Mouse (Mus musculus): Measurements from ENCODE around the gene Slit3. TPM values are rescaled to one million over a fixed set of nuclear protein-coding genes. Genes with fewer than 3 reads are reported as not detected.
A peak's percentile ranks its signal among the peaks of the same experiment; 100 is the strongest.

Slit3 gene
- polyA plus RNA-seq, 1 experiment from 2014 or later, result 14.2 TPM

- Histone ChIP-seq H3K27ac (ENCODE audit: low read length) (no peak overlapping the region), H3K9ac (replicated peaks; ENCODE audit: low read depth) (no peak overlapping the region), H3K4me1 (ENCODE audit: insufficient read depth, low read depth, low read length) (no peaks in the 10 kb centered on the region), H3K9me3 (ENCODE audit: low read length) (no peaks in the 10 kb centered on the region), H3K36me3 (ENCODE audit: insufficient read depth, low read length) (no peaks in the 10 kb centered on the region), H3K4me3 (ENCODE audit: low read depth, low read length) (no peak overlapping the region), H3K4me2 (replicated peaks; ENCODE audit: low read depth, low read length) (no peak overlapping the region), H3K27me3 (replicated peaks; ENCODE audit: insufficient read depth, low read length) (no peaks in the 10 kb centered on the region)
- TF ChIP-seq EP300 (IDR thresholded peaks at IDR 0.05) (no peak), CTCF (IDR thresholded peaks at IDR 0.05) (peak; percentile 47)
- 72% methylated on average over 4 of the region's 4 CpGs for WGBS
- no peak for DNase-seq (ENCODE audit: low spot score)
- no peak for ATAC-seq
Observed at GRCm38 (mm10) chr11:35703471-35703870, 582.4 kb downstream of the Slit3 start.

DNA sequence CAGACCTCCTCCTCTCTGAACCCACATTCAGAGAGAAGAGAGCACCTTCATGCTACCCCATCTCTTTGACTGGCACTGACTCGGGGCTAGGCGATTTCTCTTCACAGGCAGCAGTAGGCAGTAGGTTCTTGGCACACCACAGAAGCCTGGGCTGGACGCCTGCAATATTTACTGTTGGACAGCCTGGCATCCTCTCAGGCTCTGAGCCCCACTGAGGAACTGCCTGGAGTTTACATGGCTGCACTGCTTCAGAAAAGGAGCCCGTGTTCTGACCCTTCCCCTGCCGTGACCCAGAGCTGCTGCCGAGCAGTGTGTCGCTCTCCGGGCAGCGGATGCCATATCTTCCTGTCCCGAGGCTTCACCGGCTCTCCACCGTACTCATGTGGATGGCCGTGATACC is 583.4 kb downstream of the Slit3 start:
- no peaks in the 10 kb centered on the region for H3K4me1 ChIP-seq (ENCODE audit: insufficient read depth, low read depth, low read length)
- H3K9ac ChIP-seq (replicated peaks; ENCODE audit: low read depth), result no peak overlapping the region
- no peaks in the 10 kb centered on the region for H3K27me3 ChIP-seq (replicated peaks; ENCODE audit: insufficient read depth, low read length)
- H3K4me3 ChIP-seq (ENCODE audit: low read depth, low read length), result no peak overlapping the region
- no peaks in the 10 kb centered on the region for H3K36me3 ChIP-seq (ENCODE audit: insufficient read depth, low read length)
- DNase-seq (ENCODE audit: low spot score) (no peak), ATAC-seq (no peak)
- no peak overlapping the region for H3K4me2 ChIP-seq (replicated peaks; ENCODE audit: low read depth, low read length)
- H3K9me3 ChIP-seq (ENCODE audit: low read length), result no peaks in the 10 kb centered on the region
- H3K27ac ChIP-seq (ENCODE audit: low read length), result no peak overlapping the region
- WGBS, result 94% methylated on average over 13 of the region's 13 CpGs
- TF ChIP-seq EP300 (IDR thresholded peaks at IDR 0.05) (no peak), CTCF (IDR thresholded peaks at IDR 0.05) (no peak)

DNA sequence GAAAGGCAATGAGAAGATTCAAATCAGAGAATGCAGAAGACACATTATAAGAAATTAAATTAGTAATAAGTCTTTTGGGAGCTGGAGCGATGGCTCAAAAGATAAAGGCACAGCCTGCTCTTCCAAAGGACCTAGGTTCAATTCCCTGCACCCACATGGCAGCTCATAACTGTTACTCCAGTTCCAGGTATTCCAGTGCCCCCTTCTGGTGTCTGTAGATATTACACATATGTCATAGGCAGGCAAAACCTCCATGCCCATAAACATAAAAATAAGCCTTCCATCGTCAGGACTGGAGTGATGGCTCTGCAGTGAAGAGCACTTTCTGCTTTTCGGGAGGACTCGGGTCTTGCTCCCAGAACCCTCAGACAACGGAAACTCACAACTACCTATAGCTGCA is 583.9 kb downstream of the Slit3 start:
- WGBS, result 88% methylated on average over 5 of the region's 5 CpGs
- H3K9ac ChIP-seq (replicated peaks; ENCODE audit: low read depth), result no peak overlapping the region

GRCm38 (mm10) chr11:35707431-35707830 is 586.4 kb downstream of the Slit3 start:
- no peak for TF ChIP-seq EP300 (IDR thresholded peaks at IDR 0.05)
- TF ChIP-seq CTCF (IDR thresholded peaks at IDR 0.05), result no peak

More for the DNA sequence above, 583.9 kb downstream of the Slit3 start:
- no peak for TF ChIP-seq EP300 (IDR thresholded peaks at IDR 0.05)
- TF ChIP-seq CTCF (IDR thresholded peaks at IDR 0.05), result no peak
- no peaks in the 10 kb centered on the region for H3K9me3 ChIP-seq (ENCODE audit: low read length)
- no peak for DNase-seq (ENCODE audit: low spot score)
- no peak overlapping the region for H3K4me2 ChIP-seq (replicated peaks; ENCODE audit: low read depth, low read length)
- no peak overlapping the region for H3K4me3 ChIP-seq (ENCODE audit: low read depth, low read length)
- no peaks in the 10 kb centered on the region for H3K4me1 ChIP-seq (ENCODE audit: insufficient read depth, low read depth, low read length)
- no peak overlapping the region for H3K27ac ChIP-seq (ENCODE audit: low read length)
- H3K27me3 ChIP-seq (replicated peaks; ENCODE audit: insufficient read depth, low read length), result no peaks in the 10 kb centered on the region
- ATAC-seq, result no peak
- no peaks in the 10 kb centered on the region for H3K36me3 ChIP-seq (ENCODE audit: insufficient read depth, low read length)

GRCm38 (mm10) chr11:35711314-35711713 is 590.3 kb downstream of the Slit3 start:
- H3K4me2 ChIP-seq (replicated peaks; ENCODE audit: low read depth, low read length), result no peak overlapping the region
- H3K4me1 ChIP-seq (ENCODE audit: insufficient read depth, low read depth, low read length), result no peaks in the 10 kb centered on the region
- H3K4me3 ChIP-seq (ENCODE audit: low read depth, low read length), result no peak overlapping the region
- no peaks in the 10 kb centered on the region for H3K27me3 ChIP-seq (replicated peaks; ENCODE audit: insufficient read depth, low read length)
- no peak for DNase-seq (ENCODE audit: low spot score)
- TF ChIP-seq CTCF (IDR thresholded peaks at IDR 0.05) (no peak), EP300 (IDR thresholded peaks at IDR 0.05) (no peak)
- 80% methylated on average over 6 of the region's 6 CpGs for WGBS
- ATAC-seq, result no peak
- no peaks in the 10 kb centered on the region for H3K36me3 ChIP-seq (ENCODE audit: insufficient read depth, low read length)
- H3K9me3 ChIP-seq (ENCODE audit: low read length), result no peaks in the 10 kb centered on the region
- no peak overlapping the region for H3K9ac ChIP-seq (replicated peaks; ENCODE audit: low read depth)
- no peak overlapping the region for H3K27ac ChIP-seq (ENCODE audit: low read length)

More at GRCm38 (mm10) chr11:35707431-35707830, 586.4 kb downstream of the Slit3 start:
- 93% methylated on average over 12 of the region's 12 CpGs for WGBS
- H3K9ac ChIP-seq (replicated peaks; ENCODE audit: low read depth), result no peak overlapping the region
- no peak overlapping the region for H3K4me2 ChIP-seq (replicated peaks; ENCODE audit: low read depth, low read length)
- no peaks in the 10 kb centered on the region for H3K36me3 ChIP-seq (ENCODE audit: insufficient read depth, low read length)
- no peak for DNase-seq (ENCODE audit: low spot score)
- H3K27ac ChIP-seq (ENCODE audit: low read length), result no peak overlapping the region
- H3K9me3 ChIP-seq (ENCODE audit: low read length), result no peaks in the 10 kb centered on the region
- H3K4me3 ChIP-seq (ENCODE audit: low read depth, low read length), result no peak overlapping the region
- no peaks in the 10 kb centered on the region for H3K27me3 ChIP-seq (replicated peaks; ENCODE audit: insufficient read depth, low read length)
- no peaks in the 10 kb centered on the region for H3K4me1 ChIP-seq (ENCODE audit: insufficient read depth, low read depth, low read length)
- no peak for ATAC-seq

DNA sequence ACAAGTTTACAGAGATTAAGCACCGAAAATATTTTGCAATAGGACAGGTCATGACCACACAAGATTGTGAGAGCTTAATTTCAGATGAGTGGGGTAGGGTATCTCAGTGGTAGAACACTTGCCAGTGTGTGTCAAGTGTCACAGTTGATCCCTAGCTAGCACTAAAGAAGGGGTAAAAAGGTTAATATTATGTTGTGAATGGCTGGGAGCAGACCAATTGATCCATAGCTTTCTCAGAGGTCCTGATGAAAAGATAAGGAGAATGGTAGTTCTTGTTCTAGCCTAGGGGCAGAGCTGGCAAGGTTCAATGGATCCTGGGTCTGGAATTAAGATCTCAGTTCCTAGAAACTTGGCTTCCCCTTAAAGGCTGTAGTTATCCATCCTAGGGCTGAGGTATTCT is 597.9 kb downstream of the Slit3 start:
- DNase-seq (ENCODE audit: low spot score), result no peak
- Histone ChIP-seq H3K9ac (replicated peaks; ENCODE audit: low read depth) (no peak overlapping the region), H3K27me3 (replicated peaks; ENCODE audit: insufficient read depth, low read length) (no peaks in the 10 kb centered on the region), H3K36me3 (ENCODE audit: insufficient read depth, low read length) (no peaks in the 10 kb centered on the region), H3K4me3 (ENCODE audit: low read depth, low read length) (no peak overlapping the region), H3K4me2 (replicated peaks; ENCODE audit: low read depth, low read length) (no peak overlapping the region), H3K4me1 (ENCODE audit: insufficient read depth, low read depth, low read length) (no peaks in the 10 kb centered on the region), H3K27ac (ENCODE audit: low read length) (no peak overlapping the region), H3K9me3 (ENCODE audit: low read length) (no peaks in the 10 kb centered on the region)
- ATAC-seq, result no peak
- WGBS, result 79% methylated on average over 1 of the region's 1 CpGs
- no peak for TF ChIP-seq EP300 (IDR thresholded peaks at IDR 0.05)
- no peak for TF ChIP-seq CTCF (IDR thresholded peaks at IDR 0.05)

- WGBS, result 73% methylated on average over 5 of the region's 5 CpGs
- DNase-seq (ENCODE audit: low spot score) (no peak), ATAC-seq (no peak)
- H3K9me3 ChIP-seq (ENCODE audit: low read length), result no peaks in the 10 kb centered on the region
- TF ChIP-seq CTCF (IDR thresholded peaks at IDR 0.05) (no peak), EP300 (IDR thresholded peaks at IDR 0.05) (no peak)
- H3K4me2 ChIP-seq (replicated peaks; ENCODE audit: low read depth, low read length), result no peak overlapping the region
- H3K36me3 ChIP-seq (ENCODE audit: insufficient read depth, low read length), result no peaks in the 10 kb centered on the region
- no peak overlapping the region for H3K27ac ChIP-seq (ENCODE audit: low read length)
- H3K4me3 ChIP-seq (ENCODE audit: low read depth, low read length), result no peak overlapping the region
- H3K27me3 ChIP-seq (replicated peaks; ENCODE audit: insufficient read depth, low read length), result no peaks in the 10 kb centered on the region
- H3K9ac ChIP-seq (replicated peaks; ENCODE audit: low read depth), result no peak overlapping the region
- no peaks in the 10 kb centered on the region for H3K4me1 ChIP-seq (ENCODE audit: insufficient read depth, low read depth, low read length)
Observed at GRCm38 (mm10) chr11:35723876-35724275, 602.9 kb downstream of the Slit3 start.

Data from lung, postnatal 0 days (tissue).